Mouse (Mus musculus) heart, postnatal 0 days (tissue): ENCODE data around the gene Nacad. TPM values are rescaled to one million over a fixed set of nuclear protein-coding genes. Genes with fewer than 3 reads are reported as not detected.

ENCODE experiments used
- ATAC-seq: fragments of 200-750 bp; cut with Nextera tagmentation; 2 replicates; pipeline ENCODE4 v1.8.0; 2017; ENCODE audit warnings: low read depth, moderate number of reproducible peaks, moderate library complexity; ENCODE audit not compliant: insufficient read depth
- DNase-seq: peaks from one replicate; pipeline ENCODE4 v3.0.0-alpha.2; 2016; ENCODE audit warnings: low spot score
- H3K27ac ChIP-seq: fragments of 300-500 bp; sonication (generic); 2 replicates; pipeline ENCODE4 v1.5.1; 2014; ENCODE audit warnings: low read depth, mild to moderate bottlenecking
- H3K27me3 ChIP-seq: fragments of 300-500 bp; sonication (generic); 2 replicates; pipeline ENCODE4 v1.6.1; 2014; ENCODE audit warnings: low read length, mixed read lengths; ENCODE audit not compliant: control insufficient read depth, insufficient read depth
- H3K36me3 ChIP-seq: fragments of 300-500 bp; sonication (generic); replicated peaks from 2 replicates; pipeline ENCODE4 v1.6.1; 2014; ENCODE audit warnings: low read length, mixed read lengths; ENCODE audit not compliant: control insufficient read depth, insufficient read depth
- H3K4me1 ChIP-seq: fragments of 300-500 bp; sonication (generic); 2 replicates; pipeline ENCODE4 v1.6.1; 2014; ENCODE audit warnings: antibody characterized with exemption; ENCODE audit not compliant: control insufficient read depth, insufficient read depth
- H3K4me2 ChIP-seq: fragments of 300-500 bp; sonication (generic); 2 replicates; pipeline ENCODE4 v1.6.1; 2014; ENCODE audit warnings: low read depth, mild to moderate bottlenecking, low read length, moderate library complexity
- H3K4me3 ChIP-seq: fragments of 300-500 bp; sonication (generic); 2 replicates; pipeline ENCODE4 v1.5.1; 2014; ENCODE audit warnings: low read depth, low read length
- H3K9ac ChIP-seq: fragments of 300-500 bp; sonication (generic); replicated peaks from 2 replicates; pipeline ENCODE4 v1.6.1; 2014; ENCODE audit warnings: low read depth, low read length, mixed read lengths
- H3K9me3 ChIP-seq: fragments of 300-500 bp; sonication (generic); replicated peaks from 2 replicates; pipeline ENCODE4 v1.6.1; 2016; ENCODE audit warnings: low read length; ENCODE audit not compliant: control insufficient read depth
- CTCF ChIP-seq: IDR thresholded peaks from 2 replicates; pipeline ENCODE4 v1.5.1; 2016; ENCODE audit warnings: antibody characterized with exemption, control low read depth, low read depth
- EP300 ChIP-seq: IDR thresholded peaks from 2 replicates; pipeline ENCODE4 v1.6.1; 2016; ENCODE audit warnings: antibody characterized with exemption, low read depth
- WGBS: fragments of 180-500 bp; shearing (Covaris S2); extraction: QIAGEN DNeasy Blood & Tissue Kit; methylation state at CpG from one replicate; pipeline ENCODE4 v1.1.7; 2014; 5-methylcytosine and 5-hydroxymethylcytosine counted together
- polyA plus RNA-seq: library from polyadenylated mRNA; unstranded; fragments of >200 nt; fragmentation: Nextera tagmentation; extraction: Ambion mirVana; gene quantifications from 2 replicates; pipeline ENCODE4 v1.2.1, GENCODE M21; 2015
- total RNA-seq: library from RNA; depleted of rRNA; stranded (reverse); fragments of >200 nt; gene quantifications from 2 replicates; pipeline ENCODE4 v1.2.3, GENCODE M21; 2014; ENCODE audit warnings: low replicate concordance

Gene Nacad
- total and polyA plus RNA-seq, 2 experiments from 2014 or later: 0.95 to 1.2 TPM

DNA sequence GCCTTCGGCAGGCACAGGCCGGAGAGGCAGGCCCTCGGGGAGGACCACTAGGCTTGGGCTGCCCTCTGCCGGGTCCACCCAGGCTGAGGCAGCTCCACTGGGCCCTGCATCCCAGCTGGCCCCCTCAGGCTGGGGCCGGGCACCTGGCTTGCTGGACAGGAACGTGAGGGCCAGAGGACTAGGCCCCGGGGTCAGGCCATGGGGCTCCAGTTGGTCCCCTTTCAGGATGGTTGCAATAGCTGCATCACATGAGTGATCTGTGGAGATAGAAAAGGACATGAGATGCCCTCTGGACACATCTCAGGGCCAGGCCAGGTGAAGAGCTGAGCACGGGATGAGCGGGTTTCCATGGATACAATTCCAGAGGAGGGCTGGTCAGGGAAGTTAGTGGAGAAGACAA lies 3.2 kb downstream of the Nacad start:
- no peak overlapping the region for H3K4me2 ChIP-seq
- WGBS: 89% methylated on average over 9 of the region's 9 CpGs
- H3K36me3 ChIP-seq: peaks cover 5% of the 10 kb centered on the region; the same call in 1 of the 2 replicates
- H3K27me3 ChIP-seq: peaks cover 37% of the 10 kb centered on the region
- H3K9ac ChIP-seq: no peak overlapping the region
- no peak for DNase-seq
- no peak overlapping the region for H3K27ac ChIP-seq
- peaks cover 20% of the 10 kb centered on the region for H3K4me1 ChIP-seq
- no peak for ATAC-seq
- no peaks in the 10 kb centered on the region for H3K9me3 ChIP-seq
- no peak overlapping the region for H3K4me3 ChIP-seq
- no peak for TF ChIP-seq CTCF
- TF ChIP-seq EP300: no peak

- H3K27me3 ChIP-seq: peaks cover 31% of the 10 kb centered on the region
- H3K36me3 ChIP-seq: peaks cover 8% of the 10 kb centered on the region
- 71% methylated on average over 20 of the region's 20 CpGs for WGBS
- H3K9me3 ChIP-seq: no peaks in the 10 kb centered on the region
- H3K4me3 ChIP-seq: no peak overlapping the region
- DNase-seq (peak; percentile 4), ATAC-seq (no peak)
- H3K9ac ChIP-seq: no peak overlapping the region
- TF ChIP-seq EP300: no peak
- TF ChIP-seq CTCF: no peak
- H3K4me1 ChIP-seq: peaks cover 20% of the 10 kb centered on the region
- H3K4me2 ChIP-seq: no peak overlapping the region
- no peak overlapping the region for H3K27ac ChIP-seq
These were observed 4.0 kb downstream of the Nacad start for GRCm38 (mm10) chr11:6601649-6602480.

DNA sequence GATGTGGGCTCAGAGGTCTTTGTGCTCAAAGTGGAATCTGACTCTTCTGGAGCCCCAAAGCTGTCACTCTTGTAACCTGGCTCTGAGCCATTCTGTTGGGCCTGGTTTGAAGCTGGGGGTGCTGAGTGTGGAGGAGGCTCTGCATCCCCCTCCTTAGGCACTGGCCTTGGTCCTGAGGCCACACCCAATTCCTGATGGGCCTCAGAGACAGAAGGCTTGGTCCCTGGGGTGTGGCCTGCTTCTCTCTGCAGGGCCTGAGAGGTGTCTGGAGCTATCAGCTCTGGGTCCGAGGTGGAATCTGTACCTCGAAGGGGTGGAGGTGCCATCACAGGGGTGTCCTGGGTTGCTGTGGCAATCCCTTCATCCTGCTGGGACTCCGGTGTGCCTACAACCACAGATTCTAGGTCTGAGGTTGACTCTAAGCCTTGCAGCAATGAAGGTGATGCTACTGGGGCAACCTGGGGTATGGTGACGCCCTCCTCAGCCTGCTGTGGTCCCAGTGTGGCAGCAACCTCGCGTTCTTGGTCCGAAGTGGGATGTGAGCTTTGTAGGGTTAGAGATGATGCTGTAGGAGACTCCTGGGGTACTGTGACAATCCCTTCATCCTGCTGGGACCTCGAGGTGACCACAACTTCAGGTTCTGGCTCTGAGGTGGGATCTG lies 5.4 kb downstream of the Nacad start:
- no peak overlapping the region for H3K9ac ChIP-seq
- H3K36me3 ChIP-seq: peaks cover 20% of the 10 kb centered on the region
- peaks cover 17% of the 10 kb centered on the region for H3K4me1 ChIP-seq
- H3K27me3 ChIP-seq: peaks cover 17% of the 10 kb centered on the region; the same call in 1 of the 2 replicates
- DNase-seq: peak; percentile 4
- no peak overlapping the region for H3K4me2 ChIP-seq
- no peak for ATAC-seq
- TF ChIP-seq EP300 (no peak), CTCF (no peak)
- H3K27ac ChIP-seq: no peak overlapping the region
- H3K4me3 ChIP-seq: no peak overlapping the region
- 80% methylated on average over 8 of the region's 8 CpGs for whole genome bisulfite sequencing
- no peaks in the 10 kb centered on the region for H3K9me3 ChIP-seq

- WGBS: 78% methylated on average over 6 of the region's 6 CpGs
- H3K4me2 ChIP-seq: no peak overlapping the region
- H3K4me1 ChIP-seq: peaks cover 11% of the 10 kb centered on the region
- no peak for ATAC-seq
- TF ChIP-seq EP300 (no peak), CTCF (no peak)
- H3K9ac ChIP-seq: no peak overlapping the region
- no peak overlapping the region for H3K4me3 ChIP-seq
- no peak for DNase-seq
- peaks cover 11% of the 10 kb centered on the region; the same call in 1 of the 2 replicates for H3K27me3 ChIP-seq
- no peaks in the 10 kb centered on the region for H3K9me3 ChIP-seq
- H3K27ac ChIP-seq: no peak overlapping the region
- peaks cover 25% of the 10 kb centered on the region for H3K36me3 ChIP-seq
These were observed 6.0 kb downstream of the Nacad start for GRCm38 (mm10) chr11:6599831-6600230.

- TF ChIP-seq CTCF (no peak), EP300 (no peak)
- 27% methylated on average over 26 of the region's 27 CpGs for WGBS
- H3K36me3 ChIP-seq: peaks cover 32% of the 10 kb centered on the region
- peaks cover 11% of the 10 kb centered on the region; the same call in 1 of the 2 replicates for H3K27me3 ChIP-seq
- H3K27ac ChIP-seq: no peak overlapping the region
- H3K4me2 ChIP-seq: no peak overlapping the region
- no peak for ATAC-seq
- H3K4me1 ChIP-seq: peaks cover 7% of the 10 kb centered on the region; the same call in 1 of the 2 replicates
- no peaks in the 10 kb centered on the region for H3K9me3 ChIP-seq
- no peak overlapping the region for H3K4me3 ChIP-seq
- DNase-seq: peak; percentile 2
- H3K9ac ChIP-seq: no peak overlapping the region
These were observed 6.7 kb downstream of the Nacad start for GRCm38 (mm10) chr11:6599011-6599681.
